Mouse (Mus musculus) adrenal gland, postnatal 4 days (tissue): Measurements from ENCODE around the gene Gm19345. TPM values are rescaled to one million over a fixed set of nuclear protein-coding genes. Genes with fewer than 3 reads are reported as not detected.

ENCODE experiments used
- DNase-seq, 2 experiments: peaks; one replicate each; pipeline ENCODE4 v3.0.0; 2021 to 2022; ENCODE audit warnings: low spot score in 2 of 2, mixed read lengths in 2 of 2
- total RNA-seq, 2 experiments: library from RNA; stranded (reverse); gene quantifications; 2 replicates each; pipeline ENCODE4 v1.2.3; 2021

Gm19345 gene
- total RNA-seq, 2 experiments from 2014 or later, result not detected

- no peak for DNase-seq
These were observed 25.0 kb upstream of the Gm19345 start for GRCm38 (mm10) chr7:19826756-19827155.

- DNase-seq, result no peak
These were observed 22.1 kb upstream of the Gm19345 start for GRCm38 (mm10) chr7:19829694-19830093.

- DNase-seq, result peak; percentile 79 to 89
These were observed 21.1 kb upstream of the Gm19345 start for GRCm38 (mm10) chr7:19830682-19831156.

- no peak for DNase-seq
These were observed 20.0 kb upstream of the Gm19345 start for GRCm38 (mm10) chr7:19831837-19832236.

- DNase-seq, result no peak
These were observed 17.7 kb upstream of the Gm19345 start for GRCm38 (mm10) chr7:19834055-19834454.

- no peak for DNase-seq
These were observed 15.0 kb upstream of the Gm19345 start for GRCm38 (mm10) chr7:19836843-19837242.

GRCm38 (mm10) chr7:19840371-19840770, 11.4 kb upstream of the Gm19345 start:
- no peak for DNase-seq

- no peak for DNase-seq
These were observed 10.9 kb upstream of the Gm19345 start for GRCm38 (mm10) chr7:19840936-19841335.

- no peak for DNase-seq
These were observed 10.0 kb upstream of the Gm19345 start for GRCm38 (mm10) chr7:19841686-19842413.

- DNase-seq, result no peak
These were observed 8.8 kb upstream of the Gm19345 start for GRCm38 (mm10) chr7:19842885-19843504.

- DNase-seq, result peak; percentile 44 to 50
These were observed 8.2 kb upstream of the Gm19345 start for GRCm38 (mm10) chr7:19843561-19843960.

- no peak for DNase-seq
These were observed 7.2 kb upstream of the Gm19345 start for GRCm38 (mm10) chr7:19844521-19845171.

- DNase-seq, result no peak
These were observed 1.7 kb downstream of the Gm19345 start for GRCm38 (mm10) chr7:19853526-19853925.

- DNase-seq, result no peak
These were observed 3.9 kb downstream of the Gm19345 start for GRCm38 (mm10) chr7:19855663-19856062.

GRCm38 (mm10) chr7:19856283-19856682, 4.5 kb downstream of the Gm19345 start:
- DNase-seq, result no peak

GRCm38 (mm10) chr7:19859740-19860139, 7.9 kb downstream of the Gm19345 start:
- no peak for DNase-seq

GRCm38 (mm10) chr7:19861199-19861598, 9.4 kb downstream of the Gm19345 start, which contains the start of gene Ceacam16:
Gene Ceacam16 (minus strand): TSS chr7:19861299.
- DNase-seq, result no peak

- DNase-seq, result no peak
These were observed 12.4 kb downstream of the Gm19345 start for GRCm38 (mm10) chr7:19864241-19864640.

- DNase-seq, result no peak
These were observed 13.6 kb downstream of the Gm19345 start for GRCm38 (mm10) chr7:19865246-19866036.

GRCm38 (mm10) chr7:19866490-19866889, 14.7 kb downstream of the Gm19345 start:
- no peak for DNase-seq

GRCm38 (mm10) chr7:19867751-19868399, 16.1 kb downstream of the Gm19345 start:
- no peak for DNase-seq
